Mouse (Mus musculus) ES-E14 (cell line): ENCODE data around the gene Tubgcp5.

Experiments used
- MAFK ChIP-seq: IDR thresholded peaks from 2 replicates; pipeline ENCODE4 v1.6.1; 2014; ENCODE audit warnings: mild to moderate bottlenecking, low read depth, low read length, inconsistent platforms; ENCODE audit not compliant: insufficient read depth
- ZC3H11A ChIP-seq: IDR thresholded peaks from 2 replicates; pipeline ENCODE4 v1.6.1; 2012; ENCODE audit warnings: low read depth, mild to moderate bottlenecking, inconsistent platforms, low read length, borderline replicate concordance

DNA sequence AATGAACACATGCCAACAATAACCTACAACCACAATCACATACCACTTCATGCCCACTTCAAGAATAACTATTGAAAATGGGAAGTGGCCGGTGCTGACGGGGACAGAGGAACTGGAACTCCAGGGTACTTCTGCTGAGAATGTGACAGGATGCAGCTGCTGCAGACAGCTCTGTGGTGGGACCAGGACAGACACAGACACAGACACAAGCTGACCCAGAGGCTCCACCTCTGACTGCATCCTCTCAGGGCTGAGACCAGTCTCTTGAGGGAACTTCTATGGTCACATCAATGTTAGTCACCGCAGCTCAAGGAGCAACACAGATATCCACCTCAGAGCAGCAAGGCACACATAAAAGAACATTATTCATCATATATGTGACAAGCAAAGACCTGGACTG is 9.4 kb upstream of the Tubgcp5 start:
- TF ChIP-seq MAFK (no peak), ZC3H11A (no peak)
